Mouse (Mus musculus) bone marrow macrophage, adult 2 months (primary cell): ENCODE measurements around the gene Erc2.

Source experiments
- CTCF ChIP-seq: IDR thresholded peaks from 2 replicates; pipeline ENCODE4 v1.5.1; 2012; ENCODE audit warnings: low read depth, mild to moderate bottlenecking, low read length, moderate library complexity
- POLR2A ChIP-seq: IDR thresholded peaks from 2 replicates; pipeline ENCODE4 v1.6.1; 2012; ENCODE audit warnings: mild to moderate bottlenecking, low read depth, low read length, borderline replicate concordance

DNA sequence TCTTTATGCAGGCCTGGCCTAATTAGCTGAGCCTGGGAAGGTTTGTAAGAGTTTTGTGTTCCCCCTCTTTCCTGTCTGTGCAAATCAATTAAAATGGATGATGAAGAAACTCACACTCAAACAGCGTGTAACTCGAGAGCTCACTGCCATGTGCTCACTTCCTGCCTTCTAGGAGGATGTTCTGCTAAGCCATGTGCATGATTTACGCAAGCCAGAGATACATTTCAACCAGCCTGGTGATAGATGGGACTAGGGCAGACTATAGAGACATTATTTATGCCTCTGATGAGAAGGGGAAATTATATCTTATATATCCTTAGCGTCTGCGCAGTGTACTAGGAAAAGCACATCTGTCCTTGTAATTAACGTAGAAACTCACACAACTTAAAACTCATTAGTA lies 193.5 kb downstream of the Erc2 start:
- TF ChIP-seq CTCF (no peak), POLR2A (no peak)
